ENCODE assay signal across 36 mouse cellular contexts in genomic region chr2:119147775-119148174, GRCm38 (mm10). TPM values are rescaled to one million over a fixed set of nuclear protein-coding genes. Genes with fewer than 3 reads are reported as not detected.
DNase-seq lines count a peak whose midpoint lies in the region; TF ChIP-seq lines count a peak whose summit lies in the region.
"Had no signal": no experiment of that assay in that cellular context is flagged by ENCODE, and none has a peak within 500 bp of the region (broad histone marks: within the 10 kb centered on the region; RNA-seq: fewer than 3 reads in every experiment).

No protein-coding gene starts in this region.

- H3K4me3 ChIP-seq in E14TG2a.4 (replicated peaks; ENCODE audit: low read length): peak overlapping the region; percentile 32; the same call in 1 of the 2 replicates
- H3K4me3 ChIP-seq in cerebellum, adult 2 months (replicated peaks; ENCODE audit: insufficient read depth, low read depth, low read length): no peak overlapping the region
- H3K4me3 ChIP-seq: embryonic facial prominence, embryonic 13.5 days; forebrain, embryonic 10.5 days; forebrain, embryonic 15.5 days; heart, adult 2 months; heart, embryonic 13.5 days; hindbrain, embryonic 10.5 days; hindbrain, embryonic 15.5 days; limb, embryonic 10.5 days; limb, embryonic 15.5 days; liver, embryonic 13.5 days; stomach, embryonic 15.5 days had no signal

- H3K9me3 ChIP-seq in E14TG2a.4 (ENCODE audit: low read length): no peaks in the 10 kb centered on the region
- H3K9me3 ChIP-seq: embryonic facial prominence, embryonic 13.5 days; forebrain, embryonic 15.5 days; hindbrain, embryonic 15.5 days; limb, embryonic 10.5 days; limb, embryonic 15.5 days; liver, embryonic 13.5 days; stomach, embryonic 15.5 days had no signal

- no peaks in the 10 kb centered on the region for H3K27me3 ChIP-seq in E14TG2a.4 (ENCODE audit: insufficient read depth, low read length)
- H3K27me3 ChIP-seq in cerebellum, adult 2 months (ENCODE audit: control insufficient read depth, insufficient read depth, low read length): no peaks in the 10 kb centered on the region
- H3K27me3 ChIP-seq: embryonic facial prominence, embryonic 13.5 days; forebrain, embryonic 15.5 days; heart, embryonic 13.5 days; hindbrain, embryonic 15.5 days; limb, embryonic 15.5 days; liver, embryonic 13.5 days; Patski; stomach, embryonic 15.5 days had no signal

- H3K4me1 ChIP-seq in E14TG2a.4 (replicated peaks; ENCODE audit: low read depth, low read length): peaks cover 45% of the 10 kb centered on the region
- H3K4me1 ChIP-seq in cerebellum, adult 2 months (ENCODE audit: control insufficient read depth, insufficient read depth, low read length): no peaks in the 10 kb centered on the region
- H3K4me1 ChIP-seq: embryonic facial prominence, embryonic 13.5 days; forebrain, embryonic 10.5 days; forebrain, embryonic 15.5 days; hindbrain, embryonic 10.5 days; hindbrain, embryonic 15.5 days; limb, embryonic 10.5 days; limb, embryonic 15.5 days; stomach, embryonic 15.5 days had no signal

- no peak for TF ChIP-seq CTCF in E14TG2a.4 (conservative IDR thresholded peaks at IDR 0.05; ENCODE audit: low read length)
- TF ChIP-seq CTCF in cerebellum, adult 2 months (IDR thresholded peaks at IDR 0.05; ENCODE audit: borderline replicate concordance, insufficient read depth, low read depth, low read length): no peak

- peaks cover 97% of the 10 kb centered on the region for H3K36me3 ChIP-seq in E14TG2a.4 (ENCODE audit: insufficient read depth, low read length)

- no peak overlapping the region for H3K27ac ChIP-seq in cerebellum, adult 2 months (ENCODE audit: insufficient read depth, low read length)
- H3K27ac ChIP-seq: embryonic facial prominence, embryonic 13.5 days; forebrain, embryonic 10.5 days; forebrain, embryonic 15.5 days; heart, adult 2 months; heart, embryonic 13.5 days; hindbrain, embryonic 10.5 days; hindbrain, embryonic 15.5 days; limb, embryonic 10.5 days; limb, embryonic 15.5 days; liver, embryonic 13.5 days; macrophage; stomach, embryonic 15.5 days had no signal

- peak; percentile 33 to 70 for DNase-seq in frontal cortex, adult 2 months (ENCODE audit: extremely low spot score in 1 of 2, low spot score in 1 of 2)
- DNase-seq in frontal cortex, postnatal 25 days (ENCODE audit: low spot score in 2 of 2): no peak
- peak; percentile 36 for DNase-seq in left cerebral cortex, adult 11 months (ENCODE audit: low spot score)
- no peak for DNase-seq in left cerebral cortex, postnatal 4 days
- DNase-seq in left cerebral cortex, postnatal 25 days (ENCODE audit: low spot score in 2 of 2): peak; percentile 33 to 74
- DNase-seq in cerebellum, adult 2 months: no peak
- no peak for DNase-seq in gastrocnemius, adult 18-20 months (ENCODE audit: low spot score)
- DNase-seq: adrenal gland, postnatal 14 days; cerebellum, adult 11-12 months; cerebellum, postnatal 10 days; kidney, adult 11 months; liver, embryonic 13.5 days; lung, adult 18-20 months; lung, postnatal 10 days; midbrain, embryonic 14.5 days; thymus, postnatal 14 days had no signal

- intact Hi-C loops in left cerebral cortex, postnatal 4 days (cut with DNase I): no loop called here
- intact Hi-C loops in left cerebral cortex, postnatal 25 days (cut with DNase I): no loop called here

- WGBS in cerebellum, adult 2 months: 91% methylated on average over 8 of the region's 8 CpGs

- no peak for TF ChIP-seq POLR2A in cerebellum, adult 2 months (IDR thresholded peaks at IDR 0.05; ENCODE audit: borderline replicate concordance, insufficient read depth, low read length)

RNA-seq across cellular contexts. Expression of gene Rmdn3, which starts 9.1 kb away (rescaled TPM):
- 56.6 and 59.2 TPM in 2 replicates for polyA plus RNA-seq in frontal cortex, adult 2 months (2012; rRNA removed)
- total RNA-seq in left cerebral cortex, postnatal 4 days (2021): 10 to 100 TPM; 38.4 to 44.5 TPM
- 10 to 100 TPM; 56.5 to 62.4 TPM for total RNA-seq in left cerebral cortex, postnatal 25 days (2021)
- 95.0 and 104 TPM in 2 replicates for polyA plus RNA-seq in cerebellum, adult 2 months (2012; rRNA removed)
- 1 to 10 TPM; 3.4 to 4.9 TPM for total RNA-seq in gastrocnemius, adult 18-20 months (2021)

RNA-seq across cellular contexts. Expression of gene Gchfr, which starts 19.8 kb away (rescaled TPM):
- 1.1 and 2.3 TPM in 2 replicates for polyA plus RNA-seq in frontal cortex, adult 2 months (2012; rRNA removed)
- total RNA-seq in left cerebral cortex, postnatal 4 days (2021): not detected
- total RNA-seq in left cerebral cortex, postnatal 25 days (2021): not detected
- 7.5 and 9.6 TPM in 2 replicates for polyA plus RNA-seq in cerebellum, adult 2 months (2012; rRNA removed)
- under 1 TPM in 1 of 2 experiments, not detected in 1; 0.39 TPM for total RNA-seq in gastrocnemius, adult 18-20 months (2021)
- total RNA-seq: common myeloid progenitor, adult 5-6 weeks; gastrocnemius, adult 8-10 months; MEL; monocyte, adult 5-6 weeks had no signal
- polyA plus RNA-seq: macrophage had no signal

RNA-seq across cellular contexts. Expression of gene Gm14137, which starts 26.5 kb away (rescaled TPM):
- 0.57 and 0.58 TPM in 2 replicates for polyA plus RNA-seq in frontal cortex, adult 2 months (2012; rRNA removed)
- total RNA-seq in left cerebral cortex, postnatal 4 days (2021): not detected
- not detected for total RNA-seq in left cerebral cortex, postnatal 25 days (2021)
- polyA plus RNA-seq in cerebellum, adult 2 months (2012; rRNA removed): not detected in 2 replicates
- not detected for total RNA-seq in gastrocnemius, adult 18-20 months (2021)
- total RNA-seq: common myeloid progenitor, adult 5-6 weeks; gastrocnemius, adult 8-10 months; heart, adult 2 months; heart, postnatal 14 days; layer of hippocampus, adult 18-20 months; MEL; monocyte, adult 5-6 weeks had no signal
- polyA plus RNA-seq: macrophage; urinary bladder, adult 2 months had no signal

RNA-seq across cellular contexts. Expression of gene Rad51, which starts 35.2 kb away (rescaled TPM):
- 0.84 and 1.4 TPM in 2 replicates for polyA plus RNA-seq in frontal cortex, adult 2 months (2012; rRNA removed)
- total RNA-seq in left cerebral cortex, postnatal 4 days (2021): 1 to 10 TPM; 4.8 to 7.3 TPM
- under 1 TPM; 0.46 to 0.94 TPM for total RNA-seq in left cerebral cortex, postnatal 25 days (2021)
- 3.0 and 3.3 TPM in 2 replicates for polyA plus RNA-seq in cerebellum, adult 2 months (2012; rRNA removed)
- total RNA-seq in gastrocnemius, adult 18-20 months (2021): under 1 TPM; 0.68 to 0.71 TPM

Comparison
In these comparisons a context has a peak if more than half of its experiments do, and no peak if none do; other contexts are left out.
1. DNase-seq: peak in frontal cortex, adult 2 months (2 of 2), left cerebral cortex, adult 11 months (single experiment) and left cerebral cortex, postnatal 25 days (2 of 2); none in frontal cortex, postnatal 25 days (0 of 2), left cerebral cortex, postnatal 4 days (single experiment), cerebellum, adult 2 months (0 of 2) and gastrocnemius, adult 18-20 months (single experiment).
2. RNA of gene Rmdn3, which starts 9.1 kb away (total RNA-seq): 56.5 to 62.4 TPM in left cerebral cortex, postnatal 25 days and 38.4 to 44.5 TPM in left cerebral cortex, postnatal 4 days; 3.4 to 4.9 TPM in gastrocnemius, adult 18-20 months; every median in the first group is over 4 times any median in the second.